Mouse (Mus musculus) kidney, embryonic 16.5 days (tissue): ENCODE results near the gene Oog1. TPM values are rescaled to one million over a fixed set of nuclear protein-coding genes. Genes with fewer than 3 reads are reported as not detected.
"Not testable (repeated sequence)": the region's sequence is repeated elsewhere in the genome, so short reads cannot be mapped to it uniquely, and the experiment has no call there.

Source experiments
- ATAC-seq: fragments of 200-750 bp; cut with Nextera tagmentation; 2 replicates; pipeline ENCODE4 v1.8.0; 2017; ENCODE audit warnings: moderate TSS enrichment; ENCODE audit not compliant: low FRiP score, low TSS enrichment
- H3K27ac ChIP-seq: fragments of 300-500 bp; sonication (generic); 2 replicates; pipeline ENCODE4 v1.5.1; 2014; ENCODE audit warnings: low read length
- H3K27me3 ChIP-seq: fragments of 300-500 bp; sonication (generic); 2 replicates; pipeline ENCODE4 v1.6.1; 2014; ENCODE audit warnings: low read length, control low read depth, mixed read lengths; ENCODE audit not compliant: insufficient read depth
- H3K36me3 ChIP-seq: fragments of 300-500 bp; sonication (generic); 2 replicates; pipeline ENCODE4 v1.6.1; 2014; ENCODE audit warnings: low read length, control low read depth, mixed read lengths; ENCODE audit not compliant: insufficient read depth
- H3K4me1 ChIP-seq: fragments of 300-500 bp; sonication (generic); 2 replicates; pipeline ENCODE4 v1.6.1; 2014; ENCODE audit warnings: low read length, control low read depth, mixed read lengths; ENCODE audit not compliant: insufficient read depth
- H3K4me2 ChIP-seq: fragments of 300-500 bp; sonication (generic); replicated peaks from 2 replicates; pipeline ENCODE4 v1.6.1; 2014; ENCODE audit warnings: low read depth, low read length
- H3K4me3 ChIP-seq: fragments of 300-500 bp; sonication (generic); 2 replicates; pipeline ENCODE4 v1.5.1; 2014; ENCODE audit warnings: mild to moderate bottlenecking, low read length
- H3K9ac ChIP-seq: fragments of 300-500 bp; sonication (generic); replicated peaks from 2 replicates; pipeline ENCODE4 v1.6.1; 2014; ENCODE audit warnings: low read length
- H3K9me3 ChIP-seq: fragments of 300-500 bp; sonication (generic); 2 replicates; pipeline ENCODE4 v1.6.1; 2016; ENCODE audit warnings: low read length, control low read depth
- WGBS: fragments of 180-500 bp; shearing (Covaris S2); extraction: QIAGEN DNeasy Blood & Tissue Kit; methylation state at CpG from one replicate; pipeline ENCODE4 v1.1.7; 2014; 5-methylcytosine and 5-hydroxymethylcytosine counted together
- polyA plus RNA-seq: library from polyadenylated mRNA; unstranded; fragments of >200 nt; fragmentation: Nextera tagmentation; extraction: Ambion mirVana; gene quantifications from 2 replicates; pipeline ENCODE4 v1.2.1, GENCODE M21; 2015

Gene Oog1
- polyA plus RNA-seq, result not detected in 2 replicates

DNA sequence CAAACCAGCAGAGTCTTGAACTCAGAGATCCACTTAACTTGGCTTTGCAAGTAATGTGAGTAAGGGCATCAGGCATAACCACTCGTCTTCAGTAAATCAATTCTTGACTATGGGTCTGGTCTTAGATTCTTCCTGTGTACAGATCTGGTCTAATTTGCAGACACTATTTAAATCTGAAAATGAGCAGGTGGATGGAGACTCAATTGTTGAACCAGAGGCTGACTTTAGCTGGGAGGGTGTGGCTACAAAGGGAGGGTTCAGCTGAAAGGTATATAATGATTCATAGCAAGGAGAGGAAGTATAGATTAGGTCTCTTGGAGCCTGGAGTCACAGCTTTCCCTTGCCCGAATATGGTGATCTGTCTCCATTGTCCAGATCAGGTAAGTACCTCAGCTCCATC is at the start of gene Oog1:
Oog1 (plus strand) TSS at position 301 of the 400 bp plus-strand sequence.
- not testable (repeated sequence) for ATAC-seq, H3K4me1 ChIP-seq, H3K9ac ChIP-seq, H3K36me3 ChIP-seq, H3K4me3 ChIP-seq, H3K9me3 ChIP-seq, H3K4me2 ChIP-seq, H3K27me3 ChIP-seq, H3K27ac ChIP-seq
- 38% methylated on average over 1 of the region's 2 CpGs for WGBS

- not testable (repeated sequence) for H3K9ac ChIP-seq, H3K27ac ChIP-seq, ATAC-seq, H3K4me3 ChIP-seq, H3K27me3 ChIP-seq, H3K36me3 ChIP-seq, H3K9me3 ChIP-seq, H3K4me2 ChIP-seq, H3K4me1 ChIP-seq
- WGBS, result 0% methylated on average over 2 of the region's 2 CpGs
Measured at GRCm38 (mm10) chr12:87601388-87601787, 1.1 kb upstream of the Oog1 start.

- 85% methylated on average over 6 of the region's 7 CpGs for WGBS
- not testable (repeated sequence) for ATAC-seq, H3K4me1 ChIP-seq, H3K9ac ChIP-seq, H3K4me3 ChIP-seq, H3K36me3 ChIP-seq, H3K4me2 ChIP-seq, H3K27ac ChIP-seq, H3K27me3 ChIP-seq, H3K9me3 ChIP-seq
Measured at GRCm38 (mm10) chr12:87618569-87618968, 16.1 kb downstream of the Oog1 start, which contains the start of gene Gm4027. TSS of gene Gm4027 (plus strand) at chr12:87618869.

DNA sequence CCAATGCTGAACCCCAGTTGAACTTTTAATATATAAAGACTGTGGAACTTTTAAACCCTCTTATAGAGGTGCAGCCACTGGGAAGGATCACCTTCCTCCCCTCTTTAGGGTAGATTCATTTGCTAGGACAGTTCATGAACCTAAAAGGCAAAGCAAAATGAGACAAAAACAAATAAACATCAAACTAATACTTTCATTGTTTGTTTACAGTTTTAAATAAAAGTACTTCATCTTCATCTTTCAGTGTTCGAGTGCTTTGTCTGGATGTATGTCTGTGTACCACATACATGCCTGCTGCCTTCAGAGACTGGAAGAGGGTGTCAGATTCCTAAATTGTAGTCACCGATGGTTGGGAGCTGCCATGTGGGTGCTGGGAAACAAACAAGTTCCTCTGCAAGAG is 42.0 kb downstream of the Oog1 start, which contains the start of gene Gm16381:
Gm16381 (minus strand) TSS at position 101 of the 400 bp plus-strand sequence.
- H3K4me1 ChIP-seq, H3K27ac ChIP-seq, H3K9me3 ChIP-seq, H3K4me3 ChIP-seq, H3K4me2 ChIP-seq, H3K27me3 ChIP-seq, H3K36me3 ChIP-seq, H3K9ac ChIP-seq, ATAC-seq: not testable (repeated sequence)
- WGBS, result 90% methylated on average over 1 of the region's 2 CpGs

- H3K9ac ChIP-seq, H3K36me3 ChIP-seq, H3K27ac ChIP-seq, H3K4me1 ChIP-seq, H3K4me3 ChIP-seq, H3K9me3 ChIP-seq, H3K27me3 ChIP-seq, ATAC-seq, H3K4me2 ChIP-seq: not testable (repeated sequence)
- whole genome bisulfite sequencing, result 68% methylated on average over 2 of the region's 4 CpGs
Measured at GRCm38 (mm10) chr12:87652916-87653703, 50.6 kb downstream of the Oog1 start.

Other genes starting within 250 kb of the Oog1 start
- 84.9 and 86.9 TPM in 2 replicates for gene Sptlc2, start 214.3 kb upstream of the Oog1 start, polyA plus RNA-seq
- gene Slirp, start 158.8 kb upstream of the Oog1 start, polyA plus RNA-seq, result 252 and 265 TPM in 2 replicates
- 59.8 and 63.9 TPM in 2 replicates for gene Alkbh1, start 158.7 kb upstream of the Oog1 start, polyA plus RNA-seq
- gene Snw1, start 130.4 kb upstream of the Oog1 start, polyA plus RNA-seq, result 136 and 142 TPM in 2 replicates
- gene Gm5788, start 108.0 kb upstream of the Oog1 start, polyA plus RNA-seq, result not detected in 2 replicates
- not detected in 2 replicates for gene Gm8300, start 88.4 kb upstream of the Oog1 start, polyA plus RNA-seq
- gene Gm4027, start 16.2 kb downstream of the Oog1 start, polyA plus RNA-seq, result not detected in 2 replicates
- gene Gm16381, start 41.9 kb downstream of the Oog1 start, polyA plus RNA-seq, result not detected in 2 replicates
- not detected in 2 replicates for gene Gm21319, start 173.1 kb downstream of the Oog1 start, polyA plus RNA-seq
- not detected in 2 replicates for gene Gm21936, start 192.8 kb downstream of the Oog1 start, polyA plus RNA-seq
- gene BB287469, start 213.9 kb downstream of the Oog1 start, polyA plus RNA-seq, result not detected in 2 replicates
- not detected in 2 replicates for gene Gm2001, start 239.7 kb downstream of the Oog1 start, polyA plus RNA-seq